Mouse (Mus musculus) CH12.LX (cell line): ENCODE measurements around the gene Mroh8.

Experiments
- E2F4 ChIP-seq: IDR thresholded peaks from 2 replicates; pipeline ENCODE4 v1.6.1; 2011; ENCODE audit warnings: low read depth, low read length, improper control_type of control experiment; ENCODE audit not compliant: insufficient replicate concordance
- POLR2AphosphoS2 ChIP-seq: IDR thresholded peaks from 2 replicates; pipeline ENCODE4 v1.6.1; 2011; ENCODE audit warnings: low read depth, low read length, improper control_type of control experiment

GRCm38 (mm10) chr2:157263101-157263500 lies 16.2 kb downstream of the Mroh8 start:
- TF ChIP-seq E2F4 (no peak), POLR2AphosphoS2 (no peak)
